Mouse (Mus musculus) hindbrain, embryonic 11.5 days (tissue): ENCODE measurements around the gene Cct2. TPM values are rescaled to one million over a fixed set of nuclear protein-coding genes. Genes with fewer than 3 reads are reported as not detected.

Experiments used
- ATAC-seq: fragments of 200-750 bp; cut with Nextera tagmentation; 2 replicates; pipeline ENCODE4 v1.8.0; 2017; ENCODE audit warnings: mild to moderate bottlenecking, moderate TSS enrichment, moderate library complexity; ENCODE audit not compliant: low FRiP score
- DNase-seq: peaks from one replicate; pipeline ENCODE4 v3.0.0-alpha.2; 2015; ENCODE audit warnings: low spot score
- H3K27ac ChIP-seq: fragments of 300-500 bp; sonication (generic); 2 replicates; pipeline ENCODE4 v1.5.1; 2014; ENCODE audit warnings: mild to moderate bottlenecking, low read depth, low read length
- H3K27me3 ChIP-seq: fragments of 300-500 bp; sonication (generic); 2 replicates; pipeline ENCODE4 v1.6.1; 2014; ENCODE audit warnings: mild to moderate bottlenecking, low read length, moderate library complexity, mixed read lengths; ENCODE audit not compliant: control insufficient read depth, insufficient read depth
- H3K36me3 ChIP-seq: fragments of 300-500 bp; sonication (generic); 2 replicates; pipeline ENCODE4 v1.6.1; 2014; ENCODE audit warnings: mild to moderate bottlenecking, low read length, moderate library complexity, mixed read lengths; ENCODE audit not compliant: control insufficient read depth, insufficient read depth
- H3K4me1 ChIP-seq: fragments of 300-500 bp; sonication (generic); replicated peaks from 2 replicates; pipeline ENCODE4 v1.6.1; 2014; ENCODE audit warnings: low read length, mixed read lengths; ENCODE audit not compliant: control insufficient read depth, insufficient read depth
- H3K4me2 ChIP-seq: fragments of 300-500 bp; sonication (generic); replicated peaks from 2 replicates; pipeline ENCODE4 v1.6.1; 2014; ENCODE audit warnings: mild to moderate bottlenecking, low read depth, low read length
- H3K4me3 ChIP-seq: fragments of 300-500 bp; sonication (generic); 2 replicates; pipeline ENCODE4 v1.5.1; 2014; ENCODE audit warnings: low read depth, low read length
- H3K9ac ChIP-seq: fragments of 300-500 bp; sonication (generic); 2 replicates; pipeline ENCODE4 v1.6.1; 2014; ENCODE audit warnings: low read depth, low read length
- H3K9me3 ChIP-seq: fragments of 300-500 bp; sonication (generic); 2 replicates; pipeline ENCODE4 v1.6.1; 2016; ENCODE audit warnings: low read length; ENCODE audit not compliant: control insufficient read depth
- WGBS: fragments of 180-500 bp; shearing (Covaris S2); extraction: QIAGEN DNeasy Blood & Tissue Kit; methylation state at CpG from one replicate; pipeline ENCODE4 v1.1.7; 2014; 5-methylcytosine and 5-hydroxymethylcytosine counted together
- polyA plus RNA-seq: library from polyadenylated mRNA; unstranded; fragments of >200 nt; fragmentation: Nextera tagmentation; extraction: Ambion mirVana; gene quantifications from 2 replicates; pipeline ENCODE4 v1.2.1, GENCODE M21; 2014

Cct2 gene
- polyA plus RNA-seq, 1 experiment from 2014 or later = 321 TPM

DNA sequence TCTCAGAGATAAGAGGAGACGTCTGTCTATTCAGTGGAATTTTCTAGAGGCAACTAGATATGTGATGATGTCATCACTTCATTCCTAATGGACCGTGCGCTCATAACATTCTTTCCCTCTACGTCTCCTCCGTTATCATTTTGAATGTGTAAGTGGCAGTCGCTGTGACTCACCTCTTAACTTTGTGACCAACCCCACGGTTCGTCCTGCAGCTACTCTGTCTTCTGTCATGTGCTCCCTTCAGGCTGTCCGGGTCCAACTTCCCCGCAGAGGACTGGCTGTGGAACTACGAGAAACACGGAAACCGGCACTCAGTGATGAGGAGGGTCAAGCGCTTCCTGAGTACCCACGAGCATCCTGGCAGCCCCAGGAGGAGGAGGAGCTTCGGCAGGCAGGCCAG lies 39.9 kb downstream of the Cct2 start:
- H3K27me3 ChIP-seq = no peaks in the 10 kb centered on the region
- no peak overlapping the region for H3K27ac ChIP-seq
- 70% methylated on average over 16 of the region's 16 CpGs for WGBS
- no peak overlapping the region for H3K4me2 ChIP-seq
- H3K9me3 ChIP-seq = no peaks in the 10 kb centered on the region
- ATAC-seq (no peak), DNase-seq (no peak)
- H3K36me3 ChIP-seq = no peaks in the 10 kb centered on the region
- H3K4me1 ChIP-seq = no peaks in the 10 kb centered on the region; the same call in 1 of the 2 replicates
- no peak overlapping the region for H3K4me3 ChIP-seq
- H3K9ac ChIP-seq = no peak overlapping the region

DNA sequence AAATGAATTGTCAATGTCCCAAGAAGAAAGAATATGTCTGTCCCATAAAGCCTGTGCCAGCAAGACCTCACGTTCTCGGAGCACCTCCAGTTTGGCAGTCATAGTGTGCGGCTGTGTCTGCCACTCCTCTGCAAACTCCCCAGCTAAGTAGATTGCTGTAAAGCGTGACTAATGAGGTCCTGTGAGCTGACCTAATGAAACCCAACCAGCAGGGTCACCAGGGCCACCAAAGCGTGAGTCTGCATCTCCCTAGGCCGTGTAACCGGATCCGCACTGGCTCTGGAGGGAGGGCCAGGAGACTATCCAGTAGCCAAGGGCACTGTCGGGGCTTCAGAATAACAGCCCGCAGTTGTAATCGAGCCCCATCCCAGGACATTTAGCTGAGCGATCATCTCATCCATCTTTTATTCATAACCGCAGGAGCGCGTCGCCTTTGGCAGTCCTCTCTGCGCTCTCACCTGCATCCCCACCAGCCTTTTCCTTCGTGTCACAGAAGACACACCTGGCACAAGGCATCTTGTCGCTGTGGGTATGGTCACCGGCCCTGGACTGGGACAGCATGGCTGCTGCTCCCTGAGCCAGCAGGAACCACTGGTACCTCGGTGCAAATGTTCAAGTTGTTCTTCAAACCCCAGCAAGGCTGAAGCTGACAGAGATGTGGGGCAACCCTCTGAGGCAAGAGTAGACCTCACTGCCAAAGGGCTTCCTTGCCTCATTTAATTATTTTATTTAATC lies 42.4 kb downstream of the Cct2 start:
- Histone ChIP-seq H3K4me2 (no peak overlapping the region; the same call in 1 of the 2 replicates), H3K4me3 (no peak overlapping the region), H3K36me3 (no peaks in the 10 kb centered on the region), H3K9ac (no peak overlapping the region), H3K4me1 (no peaks in the 10 kb centered on the region; the same call in 1 of the 2 replicates), H3K27me3 (no peaks in the 10 kb centered on the region), H3K9me3 (no peaks in the 10 kb centered on the region), H3K27ac (peak overlapping the region; percentile 49; the same call in 1 of the 2 replicates)
- ATAC-seq = peak; percentile 75; the same call in 1 of the 2 replicates
- WGBS = 13% methylated on average over 21 of the region's 21 CpGs
- peak; percentile 53 for DNase-seq

GRCm38 (mm10) chr10:117018281-117018840 lies 45.3 kb downstream of the Cct2 start:
- no peak overlapping the region for H3K27ac ChIP-seq
- no peak overlapping the region for H3K4me2 ChIP-seq
- no peak overlapping the region for H3K9ac ChIP-seq
- H3K4me3 ChIP-seq = no peak overlapping the region
- ATAC-seq (no peak), DNase-seq (no peak)
- no peaks in the 10 kb centered on the region for H3K9me3 ChIP-seq
- 45% methylated on average over 7 of the region's 7 CpGs for WGBS
- no peaks in the 10 kb centered on the region for H3K36me3 ChIP-seq
- no peaks in the 10 kb centered on the region; the same call in 1 of the 2 replicates for H3K4me1 ChIP-seq
- H3K27me3 ChIP-seq = no peaks in the 10 kb centered on the region

- Histone ChIP-seq H3K4me1 (no peaks in the 10 kb centered on the region; the same call in 1 of the 2 replicates), H3K4me3 (no peak overlapping the region), H3K27ac (no peak overlapping the region), H3K27me3 (no peaks in the 10 kb centered on the region), H3K4me2 (no peak overlapping the region), H3K9me3 (no peaks in the 10 kb centered on the region), H3K36me3 (no peaks in the 10 kb centered on the region), H3K9ac (no peak overlapping the region)
- ATAC-seq = no peak
- no peak for DNase-seq
- 91% methylated on average over 5 of the region's 5 CpGs for WGBS
Observed at GRCm38 (mm10) chr10:117014565-117014964, 49.0 kb downstream of the Cct2 start.

DNA sequence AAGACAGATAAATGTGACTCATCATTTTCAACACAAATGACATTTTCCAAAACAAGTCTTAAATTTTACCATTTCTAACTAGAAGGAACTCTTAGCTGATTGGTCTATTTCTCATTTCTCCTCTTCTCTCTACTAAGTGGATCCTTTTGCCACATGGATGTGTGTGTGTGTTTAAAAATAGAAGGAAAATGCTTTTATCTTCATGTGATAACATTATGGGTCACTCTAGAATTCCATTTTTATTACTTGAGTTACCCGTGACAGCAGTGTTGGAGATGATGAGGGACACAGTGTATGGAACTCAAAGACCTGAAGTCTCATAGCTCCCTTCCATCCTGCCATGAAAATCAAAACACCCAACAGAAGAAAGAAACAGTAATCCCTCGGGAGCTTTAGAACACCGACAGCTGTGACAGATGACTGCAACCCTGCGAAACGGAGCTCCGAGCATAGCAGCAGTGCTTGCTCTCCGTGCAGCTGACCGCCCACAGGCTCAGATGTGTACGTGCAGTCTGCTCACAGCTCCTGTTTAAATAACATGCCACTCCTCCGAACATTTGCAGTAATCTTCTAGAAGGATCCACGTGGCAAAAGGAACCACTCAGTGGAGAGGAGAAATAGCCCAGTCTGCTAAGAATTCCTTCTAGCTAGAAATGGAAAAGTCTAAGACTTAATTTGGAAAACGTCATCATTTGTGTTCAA lies 49.8 kb downstream of the Cct2 start:
- H3K4me3 ChIP-seq = no peak overlapping the region
- no peaks in the 10 kb centered on the region for H3K9me3 ChIP-seq
- no peak overlapping the region for H3K9ac ChIP-seq
- H3K4me1 ChIP-seq = no peaks in the 10 kb centered on the region; the same call in 1 of the 2 replicates
- no peaks in the 10 kb centered on the region for H3K36me3 ChIP-seq
- no peak overlapping the region for H3K27ac ChIP-seq
- H3K4me2 ChIP-seq = no peak overlapping the region
- DNase-seq (peak; percentile 58), ATAC-seq (peak; percentile 86)
- 22% methylated on average over 12 of the region's 12 CpGs for WGBS
- H3K27me3 ChIP-seq = no peaks in the 10 kb centered on the region

DNA sequence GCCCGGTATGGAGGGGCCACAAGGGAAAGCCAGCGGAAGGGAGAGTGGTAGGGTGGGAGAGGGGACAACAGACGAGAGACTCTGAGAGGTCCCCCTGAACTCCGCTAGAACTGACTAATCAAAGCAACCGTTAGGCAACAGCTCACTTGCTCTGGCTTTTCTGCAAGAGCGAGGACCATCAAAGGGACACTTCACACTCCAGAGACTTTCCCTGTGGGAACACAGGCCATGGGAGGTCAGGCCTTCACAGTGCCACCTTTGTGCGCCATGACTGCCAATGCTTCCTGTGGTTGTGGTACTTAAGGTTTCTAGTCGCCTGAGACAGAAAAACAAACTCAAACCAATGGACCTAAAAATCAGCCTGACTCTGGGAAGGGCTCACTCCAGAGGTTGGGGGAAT lies 52.6 kb downstream of the Cct2 start:
- Histone ChIP-seq H3K4me1 (no peaks in the 10 kb centered on the region), H3K4me2 (no peak overlapping the region), H3K9me3 (no peaks in the 10 kb centered on the region), H3K27ac (no peak overlapping the region), H3K27me3 (no peaks in the 10 kb centered on the region), H3K9ac (no peak overlapping the region), H3K4me3 (no peak overlapping the region), H3K36me3 (no peaks in the 10 kb centered on the region)
- 41% methylated on average over 8 of the region's 8 CpGs for WGBS
- DNase-seq = no peak
- no peak for ATAC-seq

DNA sequence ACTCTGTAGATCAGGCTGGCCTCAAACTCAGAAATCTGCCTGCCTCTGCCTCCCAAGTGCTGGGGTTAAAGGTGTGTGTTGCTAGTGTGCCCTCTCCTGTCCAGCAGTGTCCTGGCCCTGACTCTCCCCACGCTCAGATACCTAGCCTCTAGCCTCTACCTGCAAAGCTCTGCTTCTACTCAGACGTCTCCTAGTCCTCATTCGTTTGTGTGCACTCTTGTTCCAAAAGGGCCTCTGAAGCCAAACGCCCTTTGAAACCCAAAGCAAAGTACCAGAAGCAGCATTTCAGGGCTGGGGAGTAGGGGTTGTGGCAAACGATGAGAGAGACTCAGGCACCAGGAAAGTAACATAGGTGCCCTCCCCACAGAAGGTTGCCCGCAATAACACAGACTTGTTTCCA lies 53.9 kb downstream of the Cct2 start:
- no peaks in the 10 kb centered on the region for H3K4me1 ChIP-seq
- H3K9me3 ChIP-seq = no peaks in the 10 kb centered on the region
- H3K4me2 ChIP-seq = no peak overlapping the region
- DNase-seq (no peak), ATAC-seq (no peak)
- no peaks in the 10 kb centered on the region for H3K27me3 ChIP-seq
- H3K9ac ChIP-seq = no peak overlapping the region
- no peaks in the 10 kb centered on the region for H3K36me3 ChIP-seq
- H3K27ac ChIP-seq = no peak overlapping the region
- no peak overlapping the region for H3K4me3 ChIP-seq
- WGBS = 89% methylated on average over 6 of the region's 6 CpGs

GRCm38 (mm10) chr10:117005707-117006464 lies 57.7 kb downstream of the Cct2 start:
- Histone ChIP-seq H3K27me3 (no peaks in the 10 kb centered on the region), H3K4me2 (no peak overlapping the region), H3K9ac (no peak overlapping the region), H3K36me3 (no peaks in the 10 kb centered on the region), H3K9me3 (no peaks in the 10 kb centered on the region), H3K27ac (no peak overlapping the region), H3K4me3 (no peak overlapping the region), H3K4me1 (no peaks in the 10 kb centered on the region)
- ATAC-seq (no peak), DNase-seq (no peak)
- 80% methylated on average over 12 of the region's 12 CpGs for WGBS
